Mouse (Mus musculus): Measurements from ENCODE around the gene Klf6. TPM values are rescaled to one million over a fixed set of nuclear protein-coding genes. Genes with fewer than 3 reads are reported as not detected.
A peak's percentile ranks its signal among the peaks of the same experiment; 100 is the strongest.

The Klf6 gene
- polyA plus RNA-seq, 1 experiment, result 27.0 TPM

GRCm38 (mm10) chr13:5864265-5865097 is 3.2 kb downstream of the Klf6 start:
- TF ChIP-seq CTCF (IDR thresholded peaks at IDR 0.05; ENCODE audit: borderline replicate concordance, extremely low read depth, insufficient read depth, insufficient read length), result no peak
- no peak for TF ChIP-seq POLR2A (IDR thresholded peaks at IDR 0.05; ENCODE audit: borderline replicate concordance, extremely low read depth, insufficient read depth, insufficient read length, poor library complexity, severe bottlenecking)
- DNase-seq (ENCODE audit: low read depth), result peak; percentile 55

DNA sequence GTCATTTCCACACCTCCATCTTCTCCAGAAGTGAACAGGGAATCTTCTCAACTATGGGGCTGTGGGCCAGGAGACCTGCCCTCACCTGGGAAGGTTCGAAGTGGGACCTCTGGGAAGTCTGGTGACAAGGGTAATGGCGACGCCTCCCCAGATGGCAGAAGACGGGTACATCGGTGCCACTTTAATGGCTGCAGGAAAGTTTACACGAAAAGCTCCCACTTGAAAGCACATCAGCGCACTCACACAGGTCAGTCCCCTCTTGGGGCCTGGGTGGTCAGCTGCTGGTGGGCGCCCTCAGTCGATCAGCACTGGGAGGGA is 3.8 kb downstream of the Klf6 start:
- DNase-seq (ENCODE audit: low read depth), result no peak
- TF ChIP-seq CTCF (IDR thresholded peaks at IDR 0.05; ENCODE audit: borderline replicate concordance, extremely low read depth, insufficient read depth, insufficient read length), result no peak
- no peak for TF ChIP-seq POLR2A (IDR thresholded peaks at IDR 0.05; ENCODE audit: borderline replicate concordance, extremely low read depth, insufficient read depth, insufficient read length, poor library complexity, severe bottlenecking)

GRCm38 (mm10) chr13:5866091-5866490 is 4.8 kb downstream of the Klf6 start:
- TF ChIP-seq CTCF (IDR thresholded peaks at IDR 0.05; ENCODE audit: borderline replicate concordance, extremely low read depth, insufficient read depth, insufficient read length), result no peak
- no peak for TF ChIP-seq POLR2A (IDR thresholded peaks at IDR 0.05; ENCODE audit: borderline replicate concordance, extremely low read depth, insufficient read depth, insufficient read length, poor library complexity, severe bottlenecking)
- no peak for DNase-seq (ENCODE audit: low read depth)

DNA sequence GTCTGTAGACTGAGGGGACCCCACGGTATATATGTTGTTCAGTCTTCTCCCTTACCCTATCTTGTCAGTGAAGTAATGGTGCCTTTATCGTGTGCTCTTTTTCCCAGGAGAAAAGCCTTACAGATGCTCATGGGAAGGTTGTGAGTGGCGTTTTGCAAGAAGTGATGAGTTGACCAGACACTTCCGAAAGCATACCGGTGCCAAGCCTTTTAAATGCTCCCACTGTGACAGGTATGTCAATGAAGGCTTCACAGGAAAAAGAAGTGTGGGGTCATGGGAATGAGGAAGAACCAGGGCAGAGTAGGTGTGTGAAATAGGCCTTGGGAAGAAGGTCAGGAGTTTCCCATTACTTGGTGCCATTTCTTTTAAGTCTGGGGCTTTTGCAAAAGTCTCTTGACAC is 5.2 kb downstream of the Klf6 start:
- TF ChIP-seq CTCF (IDR thresholded peaks at IDR 0.05; ENCODE audit: borderline replicate concordance, extremely low read depth, insufficient read depth, insufficient read length) (no peak), POLR2A (IDR thresholded peaks at IDR 0.05; ENCODE audit: borderline replicate concordance, extremely low read depth, insufficient read depth, insufficient read length, poor library complexity, severe bottlenecking) (no peak)
- DNase-seq (ENCODE audit: low read depth), result no peak

GRCm38 (mm10) chr13:5868376-5868775 is 7.1 kb downstream of the Klf6 start:
- DNase-seq (ENCODE audit: low read depth), result no peak
- no peak for TF ChIP-seq POLR2A (IDR thresholded peaks at IDR 0.05; ENCODE audit: borderline replicate concordance, extremely low read depth, insufficient read depth, insufficient read length, poor library complexity, severe bottlenecking)
- TF ChIP-seq CTCF (IDR thresholded peaks at IDR 0.05; ENCODE audit: borderline replicate concordance, extremely low read depth, insufficient read depth, insufficient read length), result no peak

- TF ChIP-seq CTCF (IDR thresholded peaks at IDR 0.05; ENCODE audit: borderline replicate concordance, extremely low read depth, insufficient read depth, insufficient read length), result no peak
- no peak for TF ChIP-seq POLR2A (IDR thresholded peaks at IDR 0.05; ENCODE audit: borderline replicate concordance, extremely low read depth, insufficient read depth, insufficient read length, poor library complexity, severe bottlenecking)
- peak; percentile 37 for DNase-seq (ENCODE audit: low read depth)
These were observed 8.2 kb downstream of the Klf6 start for GRCm38 (mm10) chr13:5869433-5869832.

DNA sequence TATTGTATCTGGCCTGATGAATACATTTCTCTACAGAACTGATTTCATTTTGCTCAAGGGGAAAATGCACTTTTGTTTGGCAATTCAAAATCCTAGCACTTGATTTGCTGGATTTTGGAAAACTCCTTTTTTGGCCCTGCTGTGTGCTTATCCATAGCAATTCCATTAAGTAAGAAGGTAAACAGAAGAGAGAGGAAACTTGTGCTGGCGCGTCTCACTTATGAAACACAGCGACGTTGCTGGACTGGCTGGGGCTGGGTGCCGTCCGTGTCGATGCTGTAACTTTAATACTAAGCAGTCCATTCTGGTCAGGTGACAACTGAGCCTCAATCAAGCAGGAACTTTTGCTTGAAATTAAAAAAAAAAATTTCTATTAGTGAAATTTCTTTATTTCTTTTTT is 8.6 kb downstream of the Klf6 start:
- TF ChIP-seq CTCF (IDR thresholded peaks at IDR 0.05; ENCODE audit: borderline replicate concordance, extremely low read depth, insufficient read depth, insufficient read length) (no peak), POLR2A (IDR thresholded peaks at IDR 0.05; ENCODE audit: borderline replicate concordance, extremely low read depth, insufficient read depth, insufficient read length, poor library complexity, severe bottlenecking) (no peak)
- DNase-seq (ENCODE audit: low read depth), result peak; percentile 42

DNA sequence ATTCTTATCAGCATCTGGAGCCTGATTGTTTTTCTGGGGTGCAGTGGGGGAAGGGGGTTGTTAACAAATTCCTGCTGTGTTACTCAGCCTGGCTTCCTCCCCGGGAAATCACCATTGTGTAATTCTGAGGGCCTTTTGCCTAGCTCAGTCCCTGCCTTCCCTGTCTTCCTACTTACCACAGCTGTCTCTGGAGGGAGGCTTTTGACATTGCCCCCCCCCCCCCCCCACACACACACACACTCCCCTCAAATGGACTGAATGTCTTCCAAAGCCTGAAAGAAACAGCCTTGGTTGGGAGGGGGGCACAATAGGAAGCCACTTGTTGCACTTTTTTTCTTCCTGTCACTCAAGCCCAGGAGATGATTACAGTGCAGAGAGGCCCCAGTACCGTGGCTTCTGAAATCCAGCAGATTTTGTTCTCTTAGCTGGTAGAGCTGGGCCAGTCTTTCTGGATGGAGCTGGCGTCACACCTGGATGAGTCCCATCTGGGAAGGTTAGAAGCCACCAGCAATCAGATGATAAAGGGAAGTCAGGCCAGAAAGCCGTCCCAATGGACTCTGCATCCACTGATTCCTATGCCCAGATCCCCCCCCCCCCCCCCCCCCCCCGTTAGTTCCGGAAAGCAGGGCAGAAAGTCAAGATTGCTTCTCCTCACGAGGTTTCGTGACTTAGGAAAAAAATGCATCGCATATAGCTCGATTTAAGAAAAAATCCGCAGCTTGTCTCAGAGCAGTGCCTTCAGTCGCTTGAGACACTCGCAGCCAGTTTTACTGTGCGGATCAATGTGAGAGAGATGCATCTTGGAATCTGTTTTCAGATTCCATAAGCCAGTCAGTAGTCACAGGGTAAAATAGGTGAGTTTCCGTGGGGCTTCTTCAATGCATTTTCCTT is 9.3 kb downstream of the Klf6 start:
- TF ChIP-seq POLR2A (IDR thresholded peaks at IDR 0.05; ENCODE audit: borderline replicate concordance, extremely low read depth, insufficient read depth, insufficient read length, poor library complexity, severe bottlenecking), result no peak
- TF ChIP-seq CTCF (IDR thresholded peaks at IDR 0.05; ENCODE audit: borderline replicate concordance, extremely low read depth, insufficient read depth, insufficient read length), result no peak
- peak; percentile 53 for DNase-seq (ENCODE audit: low read depth)

DNA sequence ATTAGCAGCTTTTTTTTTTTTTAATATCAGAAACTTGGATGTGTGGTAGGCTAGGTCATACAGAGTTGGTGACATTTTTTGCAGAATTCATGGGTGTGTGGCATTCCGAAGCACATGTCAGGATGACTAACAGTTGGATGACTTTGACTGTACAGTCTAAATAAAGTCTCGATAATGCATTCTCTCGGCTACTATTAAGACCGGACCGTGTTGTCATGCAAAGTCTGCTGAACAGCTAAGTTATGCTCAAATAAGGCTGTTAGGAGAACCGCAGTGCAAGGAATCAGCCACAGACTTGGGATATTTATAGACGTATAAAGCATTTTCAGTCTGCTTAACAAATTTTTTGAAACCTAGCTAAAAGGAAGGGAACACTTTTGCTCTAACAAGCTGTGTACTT is 10.1 kb downstream of the Klf6 start:
- TF ChIP-seq CTCF (IDR thresholded peaks at IDR 0.05; ENCODE audit: borderline replicate concordance, extremely low read depth, insufficient read depth, insufficient read length) (no peak), POLR2A (IDR thresholded peaks at IDR 0.05; ENCODE audit: borderline replicate concordance, extremely low read depth, insufficient read depth, insufficient read length, poor library complexity, severe bottlenecking) (no peak)
- DNase-seq (ENCODE audit: low read depth), result no peak

- TF ChIP-seq POLR2A (IDR thresholded peaks at IDR 0.05; ENCODE audit: borderline replicate concordance, extremely low read depth, insufficient read depth, insufficient read length, poor library complexity, severe bottlenecking), result no peak
- DNase-seq (ENCODE audit: low read depth), result no peak
These were observed 12.4 kb downstream of the Klf6 start for GRCm38 (mm10) chr13:5873681-5874080.

DNA sequence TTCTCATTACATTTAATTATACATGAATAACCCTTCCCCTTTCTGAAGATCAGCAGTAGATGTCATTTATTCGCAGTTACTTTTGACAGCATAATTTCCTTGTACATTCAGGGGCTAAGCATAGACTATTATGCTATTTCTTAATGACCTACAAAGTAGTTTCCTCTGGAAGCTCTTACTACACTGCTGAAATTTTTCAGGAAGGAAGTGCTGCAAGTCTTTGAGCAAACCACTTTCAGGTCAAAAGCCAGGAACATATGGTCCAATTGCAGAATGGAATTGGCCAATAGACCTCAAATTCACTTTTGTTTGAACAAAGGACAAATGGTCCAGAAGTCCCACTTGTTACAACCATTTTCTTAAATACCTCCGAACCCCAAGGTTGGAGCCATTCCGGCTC is 14.2 kb downstream of the Klf6 start:
- DNase-seq (ENCODE audit: low read depth), result no peak
- TF ChIP-seq CTCF (IDR thresholded peaks at IDR 0.05; ENCODE audit: borderline replicate concordance, extremely low read depth, insufficient read depth, insufficient read length), result no peak
- no peak for TF ChIP-seq POLR2A (IDR thresholded peaks at IDR 0.05; ENCODE audit: borderline replicate concordance, extremely low read depth, insufficient read depth, insufficient read length, poor library complexity, severe bottlenecking)

Data from brain, embryonic 14.5 days (tissue).